Mouse (Mus musculus) liver, embryonic 15.5 days (tissue): ENCODE measurements at regions not wholly inside any gene's neighbourhood (a gene's known extent, or its start where the extent isn't known, plus 50 kb on each side); places are given as distances from the start of the nearest gene placed in this dataset.

Source experiments
- ATAC-seq: fragments of 200-750 bp; cut with Nextera tagmentation; 2 replicates; pipeline ENCODE4 v1.8.0; 2017; ENCODE audit warnings: moderate number of reproducible peaks, mild to moderate bottlenecking, moderate library complexity; ENCODE audit not compliant: insufficient read depth
- H3K27ac ChIP-seq: fragments of 300-500 bp; sonication (generic); replicated peaks from 2 replicates; pipeline ENCODE4 v1.5.1; 2015; ENCODE audit warnings: mild to moderate bottlenecking, inconsistent platforms
- H3K27me3 ChIP-seq: fragments of 300-500 bp; sonication (generic); 2 replicates; pipeline ENCODE4 v1.6.1; 2015; ENCODE audit warnings: mild to moderate bottlenecking, inconsistent platforms
- H3K36me3 ChIP-seq: fragments of 300-500 bp; sonication (generic); replicated peaks from 2 replicates; pipeline ENCODE4 v1.6.1; 2015; ENCODE audit warnings: moderate library complexity, mild to moderate bottlenecking, inconsistent platforms
- H3K4me1 ChIP-seq: fragments of 300-500 bp; sonication (generic); replicated peaks from 2 replicates; pipeline ENCODE4 v1.6.1; 2015; ENCODE audit warnings: inconsistent platforms
- H3K4me2 ChIP-seq: fragments of 300-500 bp; sonication (generic); 2 replicates; pipeline ENCODE4 v1.6.1; 2015; ENCODE audit warnings: moderate library complexity, mild to moderate bottlenecking, inconsistent platforms
- H3K4me3 ChIP-seq: fragments of 300-500 bp; sonication (generic); replicated peaks from 2 replicates; pipeline ENCODE4 v1.5.1; 2015; ENCODE audit warnings: mild to moderate bottlenecking, inconsistent platforms
- H3K9ac ChIP-seq: fragments of 300-500 bp; sonication (generic); 2 replicates; pipeline ENCODE4 v1.6.1; 2015; ENCODE audit warnings: moderate library complexity, mild to moderate bottlenecking, inconsistent platforms
- H3K9me3 ChIP-seq: fragments of 300-500 bp; sonication (generic); replicated peaks from 2 replicates; pipeline ENCODE4 v1.6.1; 2016; ENCODE audit warnings: inconsistent platforms
- WGBS: fragments of 180-500 bp; shearing (Covaris S2); methylation state at CpG from one replicate; pipeline ENCODE4 v1.1.7; 2015; ENCODE audit warnings: mixed read lengths; ENCODE audit not compliant: insufficient replicate concordance; 5-methylcytosine and 5-hydroxymethylcytosine counted together

GRCm38 (mm10) chr19:56041930-56042329 is 245.0 kb upstream of the Habp2 start:
- Histone ChIP-seq H3K27me3 (no peaks in the 10 kb centered on the region), H3K4me3 (no peak overlapping the region), H3K9me3 (no peaks in the 10 kb centered on the region), H3K36me3 (no peaks in the 10 kb centered on the region), H3K27ac (no peak overlapping the region), H3K4me2 (no peak overlapping the region), H3K4me1 (no peaks in the 10 kb centered on the region), H3K9ac (no peak overlapping the region)
- ATAC-seq = no peak
- WGBS = 67% methylated on average over 3 of the region's 3 CpGs

- Histone ChIP-seq H3K27me3 (no peaks in the 10 kb centered on the region), H3K4me3 (no peak overlapping the region), H3K36me3 (no peaks in the 10 kb centered on the region), H3K9me3 (no peaks in the 10 kb centered on the region), H3K4me2 (no peak overlapping the region), H3K9ac (no peak overlapping the region), H3K4me1 (no peaks in the 10 kb centered on the region), H3K27ac (no peak overlapping the region)
- ATAC-seq = no peak
- 70% methylated on average over 16 of the region's 16 CpGs for whole genome bisulfite sequencing
Measured at GRCm38 (mm10) chr19:56046784-56047390, 240.1 kb upstream of the Habp2 start.

GRCm38 (mm10) chr19:56054186-56054585 is 232.8 kb upstream of the Habp2 start:
- Histone ChIP-seq H3K36me3 (no peaks in the 10 kb centered on the region), H3K9ac (no peak overlapping the region), H3K27me3 (no peaks in the 10 kb centered on the region), H3K9me3 (no peaks in the 10 kb centered on the region), H3K4me3 (no peak overlapping the region), H3K27ac (no peak overlapping the region), H3K4me2 (no peak overlapping the region), H3K4me1 (no peaks in the 10 kb centered on the region)
- WGBS = 44% methylated on average over 8 of the region's 8 CpGs
- no peak for ATAC-seq

GRCm38 (mm10) chr19:56056397-56056796 is 230.5 kb upstream of the Habp2 start:
- 59% methylated on average over 6 of the region's 6 CpGs for WGBS
- Histone ChIP-seq H3K9me3 (no peaks in the 10 kb centered on the region), H3K4me2 (no peak overlapping the region), H3K9ac (no peak overlapping the region), H3K27ac (no peak overlapping the region), H3K36me3 (no peaks in the 10 kb centered on the region), H3K4me1 (no peaks in the 10 kb centered on the region), H3K4me3 (no peak overlapping the region), H3K27me3 (no peaks in the 10 kb centered on the region)
- no peak for ATAC-seq

- Histone ChIP-seq H3K27ac (no peak overlapping the region), H3K9me3 (no peaks in the 10 kb centered on the region), H3K4me1 (no peaks in the 10 kb centered on the region), H3K27me3 (no peaks in the 10 kb centered on the region; the same call in 1 of the 2 replicates), H3K9ac (no peak overlapping the region), H3K36me3 (no peaks in the 10 kb centered on the region), H3K4me2 (no peak overlapping the region), H3K4me3 (no peak overlapping the region)
- 51% methylated on average over 10 of the region's 10 CpGs for WGBS
- no peak for ATAC-seq
Measured at GRCm38 (mm10) chr19:56061882-56062540, 224.9 kb upstream of the Habp2 start.

GRCm38 (mm10) chr19:56063099-56063498 is 223.8 kb upstream of the Habp2 start:
- ATAC-seq = no peak
- no peaks in the 10 kb centered on the region for H3K9me3 ChIP-seq
- H3K4me1 ChIP-seq = no peaks in the 10 kb centered on the region; the same call in 1 of the 2 replicates
- H3K9ac ChIP-seq = no peak overlapping the region
- H3K4me2 ChIP-seq = no peak overlapping the region
- peaks cover 3% of the 10 kb centered on the region; the same call in 1 of the 2 replicates for H3K27me3 ChIP-seq
- H3K4me3 ChIP-seq = no peak overlapping the region
- no peaks in the 10 kb centered on the region for H3K36me3 ChIP-seq
- H3K27ac ChIP-seq = no peak overlapping the region
- 56% methylated on average over 5 of the region's 5 CpGs for WGBS

- Histone ChIP-seq H3K9me3 (no peaks in the 10 kb centered on the region), H3K4me3 (no peak overlapping the region), H3K9ac (no peak overlapping the region), H3K4me1 (no peaks in the 10 kb centered on the region; the same call in 1 of the 2 replicates), H3K27me3 (peaks cover 4% of the 10 kb centered on the region; the same call in 1 of the 2 replicates), H3K27ac (no peak overlapping the region), H3K4me2 (no peak overlapping the region), H3K36me3 (no peaks in the 10 kb centered on the region)
- no peak for ATAC-seq
- WGBS = 44% methylated on average over 6 of the region's 6 CpGs
Measured at GRCm38 (mm10) chr19:56065730-56066129, 221.2 kb upstream of the Habp2 start.

GRCm38 (mm10) chr19:56068165-56068564 is 218.8 kb upstream of the Habp2 start:
- Histone ChIP-seq H3K27ac (no peak overlapping the region), H3K9ac (no peak overlapping the region), H3K9me3 (no peaks in the 10 kb centered on the region), H3K4me3 (no peak overlapping the region), H3K4me2 (peak overlapping the region; percentile 34), H3K36me3 (no peaks in the 10 kb centered on the region), H3K27me3 (peaks cover 4% of the 10 kb centered on the region; the same call in 1 of the 2 replicates), H3K4me1 (no peaks in the 10 kb centered on the region; the same call in 1 of the 2 replicates)
- ATAC-seq = no peak
- 19% methylated on average over 8 of the region's 8 CpGs for WGBS

GRCm38 (mm10) chr19:56068854-56069253 is 218.1 kb upstream of the Habp2 start:
- H3K36me3 ChIP-seq = no peaks in the 10 kb centered on the region
- no peak overlapping the region for H3K27ac ChIP-seq
- 14% methylated on average over 12 of the region's 12 CpGs for WGBS
- H3K9ac ChIP-seq = no peak overlapping the region
- no peak for ATAC-seq
- H3K27me3 ChIP-seq = peaks cover 4% of the 10 kb centered on the region; the same call in 1 of the 2 replicates
- no peaks in the 10 kb centered on the region for H3K9me3 ChIP-seq
- H3K4me2 ChIP-seq = peak overlapping the region; percentile 34
- no peaks in the 10 kb centered on the region; the same call in 1 of the 2 replicates for H3K4me1 ChIP-seq
- no peak overlapping the region for H3K4me3 ChIP-seq

GRCm38 (mm10) chr19:56069266-56069665 is 217.7 kb upstream of the Habp2 start:
- no peak overlapping the region for H3K27ac ChIP-seq
- H3K9ac ChIP-seq = no peak overlapping the region
- 0 out of 2 replicates have a peak overlapping the region, but pooled peaks have one; percentile 34 for H3K4me2 ChIP-seq
- no peaks in the 10 kb centered on the region for H3K36me3 ChIP-seq
- no peak overlapping the region for H3K4me3 ChIP-seq
- no peak for ATAC-seq
- 44% methylated on average over 10 of the region's 10 CpGs for WGBS
- no peaks in the 10 kb centered on the region for H3K9me3 ChIP-seq
- peaks cover 4% of the 10 kb centered on the region; the same call in 1 of the 2 replicates for H3K27me3 ChIP-seq
- H3K4me1 ChIP-seq = no peaks in the 10 kb centered on the region; the same call in 1 of the 2 replicates

GRCm38 (mm10) chr19:56071340-56071739 is 215.6 kb upstream of the Habp2 start:
- H3K9ac ChIP-seq = no peak overlapping the region
- peaks cover 4% of the 10 kb centered on the region; the same call in 1 of the 2 replicates for H3K27me3 ChIP-seq
- WGBS = 42% methylated on average over 4 of the region's 4 CpGs
- no peaks in the 10 kb centered on the region; the same call in 1 of the 2 replicates for H3K4me1 ChIP-seq
- H3K9me3 ChIP-seq = no peaks in the 10 kb centered on the region
- no peak overlapping the region for H3K4me3 ChIP-seq
- no peak overlapping the region for H3K27ac ChIP-seq
- ATAC-seq = no peak
- no peak overlapping the region for H3K4me2 ChIP-seq
- no peaks in the 10 kb centered on the region for H3K36me3 ChIP-seq
